Mouse (Mus musculus) lung, postnatal 14 days (tissue): ENCODE measurements around the gene Tmed10.

Source experiments
- DNase-seq: peaks from one replicate; pipeline ENCODE4 v3.0.0; 2021

Tmed10 gene

DNA sequence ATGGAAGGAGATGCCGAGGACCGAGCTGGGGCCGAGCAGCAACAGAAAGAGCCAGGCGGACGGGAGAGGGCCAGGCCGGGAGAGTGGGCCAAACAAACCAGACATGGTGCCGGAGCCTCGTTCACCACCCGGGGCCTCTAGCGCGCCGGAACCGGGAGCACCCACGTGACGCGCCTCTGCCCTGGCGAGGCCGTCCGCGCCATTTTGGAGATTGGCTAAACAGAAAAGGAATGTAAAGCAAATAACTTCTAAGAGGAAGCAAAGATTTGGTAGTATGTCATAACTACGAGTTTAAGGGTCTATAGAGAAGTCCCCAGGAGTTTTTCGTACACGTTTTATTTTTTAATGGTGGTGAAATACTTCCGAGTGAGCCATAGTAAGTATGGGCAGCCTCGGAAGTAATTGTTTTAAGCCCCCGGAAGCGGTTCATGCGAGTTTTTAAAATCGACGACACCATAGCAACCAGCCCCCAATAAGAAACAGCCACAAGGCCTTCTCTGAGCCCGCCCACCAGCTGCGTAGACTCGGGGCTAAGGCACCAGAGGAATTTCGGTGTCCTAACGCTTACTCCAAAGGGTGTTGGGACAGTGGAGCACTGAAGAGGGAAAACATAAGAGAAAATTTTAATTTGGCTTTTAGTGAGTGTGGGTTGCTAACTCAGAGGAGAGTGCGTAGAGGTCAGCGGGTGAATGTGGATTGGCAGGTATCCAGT is at the start of gene Tmed10:
Gene Tmed10 (minus strand): TSS at position 287 of the 712 bp plus-strand sequence.
- DNase-seq: peak; percentile 89

DNA sequence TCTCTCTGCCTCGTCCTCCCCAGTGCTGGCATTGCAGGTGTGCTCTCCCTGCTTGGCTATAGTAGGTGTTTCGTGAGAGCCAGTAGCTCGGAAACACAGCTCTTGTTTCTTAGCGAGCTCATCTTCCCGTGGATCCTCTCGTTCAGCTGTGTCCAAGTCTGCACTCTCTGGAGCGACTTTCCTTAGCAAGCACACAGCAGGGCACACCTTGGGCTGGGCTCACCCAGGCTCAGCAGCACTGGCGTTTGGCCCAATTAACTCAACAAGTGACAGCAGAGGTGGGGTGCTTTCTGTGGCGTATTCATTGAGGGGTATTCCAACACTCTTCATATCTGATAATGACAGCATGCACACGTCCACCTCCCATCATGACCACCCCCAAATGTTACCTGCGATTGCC is 48.6 kb upstream of the Tmed10 start:
- no peak for DNase-seq

DNA sequence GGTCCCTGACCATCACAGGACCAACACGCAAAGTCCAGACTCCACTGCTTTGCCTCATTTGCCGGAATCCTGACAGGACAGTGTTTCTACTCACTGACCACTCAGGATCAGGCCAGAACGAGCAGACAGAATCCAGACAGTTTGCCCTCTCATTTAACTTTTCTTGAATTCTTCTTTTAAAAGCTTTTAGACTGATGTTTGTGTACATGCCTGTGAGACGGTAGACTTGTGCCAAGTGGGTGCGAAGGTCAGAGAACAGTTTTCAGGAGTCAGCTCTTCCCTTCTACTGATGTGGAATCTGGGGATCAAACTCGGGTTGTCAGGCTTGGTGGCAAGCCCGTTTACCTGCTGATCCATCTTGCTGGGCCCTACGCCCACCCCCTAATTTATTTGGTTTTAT is 47.9 kb upstream of the Tmed10 start:
- no peak for DNase-seq

DNA sequence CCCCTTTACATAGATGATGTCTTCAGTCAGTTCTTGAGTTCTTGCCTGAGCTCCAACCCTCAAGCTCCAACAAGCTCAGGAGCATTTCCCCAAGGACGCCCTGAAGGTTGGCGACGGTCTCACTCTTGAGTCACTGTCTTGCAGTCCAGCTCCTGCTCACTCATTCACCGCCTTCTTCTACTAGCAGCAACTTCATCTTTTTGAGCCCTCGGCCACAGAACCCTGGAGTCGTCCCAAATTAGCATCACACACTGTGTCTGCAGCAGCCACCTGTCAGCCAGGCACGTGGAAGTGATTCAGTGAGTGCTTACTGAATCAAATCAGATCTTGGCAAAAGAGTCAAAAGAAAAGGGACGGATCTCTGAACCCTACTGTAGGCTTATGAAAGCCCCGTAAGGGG is 46.3 kb upstream of the Tmed10 start:
- no peak for DNase-seq

DNA sequence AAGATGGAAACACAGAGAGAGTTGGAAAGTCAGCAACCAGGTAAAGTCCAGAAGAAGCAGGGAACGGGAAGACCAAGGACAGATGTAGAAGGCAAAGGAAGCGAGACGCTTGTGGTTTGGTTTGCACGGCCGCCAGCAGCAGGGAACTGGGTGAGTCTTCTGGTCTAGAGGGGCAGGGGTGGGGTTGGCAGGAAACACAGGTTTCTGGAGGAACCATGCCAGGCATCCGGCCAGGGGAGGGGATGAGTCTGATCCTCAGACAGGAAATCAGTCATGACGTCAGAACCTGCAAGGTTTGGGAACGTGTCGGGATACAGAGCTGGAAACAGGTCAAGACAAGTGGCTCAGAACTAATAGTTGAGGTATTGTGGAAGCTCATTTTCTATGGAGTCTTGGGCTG is 43.2 kb upstream of the Tmed10 start:
- peak; percentile 64 for DNase-seq

DNA sequence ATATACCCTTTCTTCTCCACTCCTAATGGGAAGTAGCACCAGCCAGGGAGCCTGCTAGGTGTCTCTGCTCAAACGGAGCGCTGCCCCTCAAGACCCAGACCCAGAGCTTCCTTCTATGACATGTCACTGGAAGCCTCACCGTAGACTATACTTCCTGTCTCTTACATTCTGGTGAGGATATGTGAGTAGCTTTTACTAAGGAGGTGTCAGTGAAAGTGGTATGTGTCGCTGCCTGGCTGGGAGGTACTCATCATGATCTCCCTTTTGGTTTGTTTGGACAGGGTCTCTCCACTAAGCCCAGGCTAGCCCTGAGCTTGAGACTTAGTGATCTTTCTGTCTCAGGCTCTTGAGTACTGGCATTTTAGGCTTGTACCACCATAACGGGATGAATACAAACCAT is 41.7 kb upstream of the Tmed10 start:
- DNase-seq: no peak

DNA sequence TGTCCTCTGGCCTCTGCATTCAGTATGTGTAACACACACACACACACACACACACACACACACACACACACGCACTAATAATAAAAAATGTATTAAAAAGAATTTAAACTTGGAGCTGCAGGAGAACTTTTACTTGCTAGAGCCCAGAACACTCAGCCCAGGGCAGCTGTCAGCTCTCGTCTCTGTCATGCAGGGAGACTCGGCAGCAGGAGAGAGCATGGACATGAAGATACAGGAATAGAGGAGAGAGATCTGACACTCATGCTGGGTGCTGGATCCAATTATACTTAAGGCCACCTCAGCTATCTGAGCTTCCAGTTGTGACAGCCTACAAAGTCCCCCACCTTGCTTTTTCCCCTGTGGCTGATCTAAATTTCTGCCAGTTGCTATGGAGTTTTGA is 41.2 kb upstream of the Tmed10 start:
- DNase-seq: no peak

DNA sequence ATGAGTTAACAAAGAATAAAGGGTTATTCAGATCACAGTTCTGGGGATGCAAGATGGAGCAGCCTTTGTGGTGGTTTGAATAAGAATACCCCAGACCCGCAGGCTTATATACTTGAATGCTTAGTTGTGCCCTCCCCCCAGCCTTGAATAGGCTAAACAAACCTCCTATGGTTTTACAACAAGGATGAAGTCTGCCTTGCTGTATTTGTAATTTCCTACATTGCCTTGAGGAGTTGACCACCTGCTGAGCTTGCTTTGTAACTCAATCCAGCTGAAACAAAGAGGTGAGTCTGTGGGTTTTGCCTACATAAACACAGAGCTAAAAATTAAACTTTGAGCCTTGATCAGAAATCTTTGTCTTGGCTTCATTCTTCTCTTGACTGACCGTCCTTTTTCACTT is 36.5 kb upstream of the Tmed10 start:
- no peak for DNase-seq

DNA sequence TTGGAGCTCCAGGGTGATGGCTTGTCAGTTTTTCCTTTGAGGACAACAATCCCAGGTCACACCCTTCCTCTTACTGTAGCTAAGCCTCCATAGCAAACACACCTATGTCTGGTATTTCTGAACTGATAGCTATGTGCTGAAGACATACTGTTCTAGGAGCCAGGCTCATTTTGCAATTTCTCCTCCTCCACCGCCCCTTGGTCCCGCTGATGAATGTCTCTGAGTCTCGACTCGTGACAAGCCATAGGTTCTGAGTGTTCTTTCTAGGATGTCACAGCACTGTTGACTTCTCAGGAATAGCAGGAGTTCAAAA is 23.3 kb upstream of the Tmed10 start:
- DNase-seq: peak; percentile 48

DNA sequence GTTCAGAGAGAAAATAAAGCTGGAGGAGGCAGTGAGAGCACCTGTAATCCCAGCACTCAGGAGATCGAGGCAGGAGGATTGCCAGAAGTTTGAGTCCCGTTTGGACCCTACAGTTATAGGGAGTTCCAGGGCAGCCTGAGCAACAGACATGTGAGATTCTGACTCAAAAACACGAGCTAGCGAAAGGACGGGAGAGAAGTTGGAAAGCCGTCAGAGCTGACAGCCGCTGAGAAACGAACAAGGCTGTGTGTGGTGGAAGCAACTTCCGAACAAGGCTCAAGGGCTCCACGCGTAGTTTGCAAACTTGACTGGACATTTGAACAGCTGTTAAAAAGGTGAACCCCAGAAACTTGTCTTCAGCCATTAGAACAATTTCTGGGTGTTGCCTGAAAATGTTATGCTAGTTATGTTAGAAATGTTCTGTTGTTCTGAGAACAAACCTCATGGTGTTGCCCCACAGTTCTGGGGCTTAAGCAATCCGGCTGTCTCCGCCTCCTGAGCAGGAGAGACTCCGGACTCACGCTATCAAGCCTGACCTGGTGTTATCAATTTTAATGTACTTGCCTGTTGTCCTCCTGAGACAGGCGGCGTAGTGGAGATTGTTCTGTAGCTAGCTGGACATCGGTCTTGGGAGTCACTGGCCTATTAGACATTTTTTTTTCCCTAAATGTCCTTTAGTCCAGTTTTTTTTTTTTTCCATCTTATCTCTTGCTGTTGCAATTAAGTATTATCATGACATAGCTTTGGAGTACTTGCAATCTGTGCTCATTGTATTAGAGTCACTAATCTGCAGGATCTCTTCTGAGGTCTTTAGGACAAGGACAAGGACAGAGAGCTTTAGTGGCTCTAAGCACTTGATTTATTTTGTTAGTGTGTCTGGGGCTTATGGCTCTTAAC is 22.7 kb upstream of the Tmed10 start:
- DNase-seq: peak; percentile 69

DNA sequence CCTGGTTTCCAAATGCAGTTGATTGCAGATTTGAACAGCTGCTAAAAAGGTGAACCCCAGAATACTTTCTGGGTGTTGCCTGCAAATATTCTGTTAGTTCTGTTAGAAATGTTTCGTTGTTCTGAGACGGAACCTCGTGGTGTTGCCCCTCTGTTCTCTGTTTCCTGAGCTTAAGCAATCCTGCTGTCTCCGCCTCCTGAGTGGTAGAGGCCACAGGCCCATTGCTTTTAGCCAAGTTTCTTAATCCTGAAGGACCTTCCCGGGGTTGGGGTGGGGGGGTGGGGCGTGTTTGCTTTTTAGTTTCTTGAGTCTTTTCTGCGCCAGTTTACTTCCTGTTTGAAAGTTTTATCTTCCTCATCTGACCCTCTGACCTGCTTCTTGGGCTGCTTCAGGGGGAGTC is 19.3 kb upstream of the Tmed10 start:
- DNase-seq: peak; percentile 55

DNA sequence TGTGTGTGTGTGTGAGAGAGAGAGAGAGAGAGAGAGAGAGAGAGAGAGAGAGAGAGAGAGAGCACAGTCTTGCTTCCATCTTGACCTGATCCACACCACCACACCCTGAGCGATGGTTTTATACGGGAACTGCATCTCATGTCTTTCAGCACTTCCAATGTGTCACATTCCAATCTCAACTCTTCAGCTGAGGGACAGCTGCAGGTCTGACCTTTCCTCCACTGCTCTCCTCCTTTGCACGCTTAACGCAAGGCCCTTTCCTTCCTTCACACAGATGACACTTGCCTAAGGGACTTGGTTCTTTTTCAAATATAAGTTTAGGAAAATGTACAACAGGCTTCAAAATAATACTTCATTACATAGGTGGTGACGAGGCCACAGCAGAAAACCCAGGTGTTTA is 18.9 kb upstream of the Tmed10 start:
- no peak for DNase-seq

DNA sequence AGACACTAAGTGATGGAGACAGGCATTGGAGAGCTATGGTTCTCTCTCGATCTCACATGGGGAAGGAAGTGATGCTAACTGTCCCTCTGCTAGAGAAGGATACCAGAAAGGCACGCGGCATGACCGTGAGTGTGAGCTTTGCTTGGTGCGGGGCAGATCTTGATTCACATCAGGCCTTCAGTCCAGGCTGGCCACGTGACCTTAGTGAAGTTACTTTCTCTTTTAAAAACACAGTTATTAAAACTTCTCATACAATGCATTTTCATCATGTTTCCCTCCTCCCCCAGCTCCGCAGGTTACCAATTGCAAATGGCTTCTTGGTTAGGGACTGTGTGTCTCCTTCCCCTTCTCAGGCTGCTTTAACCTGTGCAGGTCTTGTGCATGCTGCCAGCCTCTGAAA is 16.5 kb upstream of the Tmed10 start:
- DNase-seq: no peak

DNA sequence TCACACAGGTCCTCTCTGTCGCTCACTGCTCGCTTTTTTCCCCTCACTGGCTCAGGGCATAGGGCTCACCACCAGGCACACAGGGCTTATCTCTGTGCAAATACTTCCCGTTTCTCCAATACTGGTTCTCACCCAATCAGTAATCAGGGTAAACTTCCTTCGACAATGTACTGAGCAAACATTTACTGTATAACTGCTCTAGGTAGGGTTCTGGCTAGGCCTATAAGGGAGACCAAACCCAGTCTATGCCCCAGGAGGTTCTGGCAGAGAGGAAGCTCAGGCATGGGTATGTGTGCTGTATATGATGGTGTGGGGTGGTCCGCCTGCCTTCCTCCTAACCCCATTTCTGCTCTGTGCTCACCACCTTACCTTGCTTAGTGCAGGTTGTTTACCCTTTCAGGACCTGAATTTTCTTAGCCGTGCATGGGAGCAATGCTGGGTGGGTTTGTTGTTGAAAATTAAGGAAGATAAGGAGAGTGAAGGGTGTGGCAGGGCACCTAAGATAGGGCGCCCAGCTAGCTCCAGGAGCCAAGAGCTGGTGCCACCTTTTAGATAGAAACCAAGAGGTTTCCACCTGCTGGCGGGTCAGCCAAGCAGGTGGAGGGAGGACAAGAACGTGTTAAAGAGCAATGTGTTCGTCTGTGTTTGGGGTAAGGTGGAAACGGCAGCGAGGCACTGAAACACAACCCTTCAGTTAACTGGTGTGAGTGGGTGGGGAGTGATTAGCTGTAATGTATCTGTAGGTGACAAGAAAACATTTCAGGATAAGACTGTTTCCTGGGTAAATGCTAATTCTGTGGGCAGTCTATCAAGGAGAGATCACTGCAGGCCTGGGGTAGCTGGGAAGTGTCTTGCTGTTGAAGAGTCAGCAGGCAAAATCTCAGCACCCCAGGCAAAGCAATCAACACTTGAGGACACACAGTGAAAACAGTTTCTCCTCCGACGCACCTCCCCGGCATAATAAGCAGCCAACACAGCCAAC is 14.8 kb upstream of the Tmed10 start:
- DNase-seq: no peak

DNA sequence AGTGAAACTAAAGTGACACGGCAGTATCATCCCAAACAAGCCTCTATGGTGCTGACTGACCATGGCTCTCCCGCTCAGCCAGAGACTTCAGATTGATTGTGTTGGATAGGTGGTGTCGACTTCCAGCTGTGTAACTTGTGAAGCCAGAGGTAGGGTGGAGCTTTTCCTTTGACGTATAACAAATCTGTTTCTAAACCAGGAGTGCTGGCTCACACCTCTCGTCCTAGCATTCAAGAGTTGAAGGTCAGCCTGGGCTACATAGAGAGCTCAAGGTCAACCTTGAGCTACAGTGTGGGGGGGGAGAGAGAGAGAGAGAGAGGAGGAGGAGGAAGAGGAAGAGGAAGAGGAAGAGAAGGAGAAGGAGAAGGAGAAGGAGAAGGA is 11.3 kb upstream of the Tmed10 start:
- no peak for DNase-seq

DNA sequence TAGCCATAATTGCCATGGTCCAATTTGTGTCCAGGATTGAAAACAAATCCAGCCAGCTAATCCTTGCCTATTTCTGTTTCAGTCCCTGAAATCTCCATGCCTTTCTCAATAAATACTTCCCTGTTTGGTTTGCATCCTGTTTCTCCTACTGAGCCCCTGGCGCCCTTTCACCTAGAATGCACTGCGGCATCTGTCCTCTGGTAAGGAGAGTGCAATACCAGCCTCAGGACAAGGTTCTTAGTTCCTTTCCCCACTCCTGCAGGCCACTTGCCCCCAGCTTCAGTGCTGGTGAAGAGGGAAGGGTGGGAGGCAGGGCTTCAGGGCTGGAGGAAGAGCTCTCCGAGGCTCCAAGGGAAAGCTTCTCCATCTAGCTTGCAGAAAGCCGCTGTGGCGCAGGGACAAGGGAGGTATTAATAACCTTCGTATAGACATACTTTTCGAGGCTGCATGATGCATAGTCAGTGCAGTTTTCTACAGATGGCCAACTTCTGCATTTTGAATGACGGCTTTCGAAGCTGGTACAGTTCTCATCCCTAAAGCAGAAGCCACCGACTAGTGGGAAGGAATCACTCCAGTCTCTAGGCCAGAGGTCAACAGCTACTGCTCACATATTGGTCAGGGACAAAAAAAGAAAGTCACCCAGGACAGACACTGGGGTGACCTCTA is 10.8 kb upstream of the Tmed10 start:
- no peak for DNase-seq

DNA sequence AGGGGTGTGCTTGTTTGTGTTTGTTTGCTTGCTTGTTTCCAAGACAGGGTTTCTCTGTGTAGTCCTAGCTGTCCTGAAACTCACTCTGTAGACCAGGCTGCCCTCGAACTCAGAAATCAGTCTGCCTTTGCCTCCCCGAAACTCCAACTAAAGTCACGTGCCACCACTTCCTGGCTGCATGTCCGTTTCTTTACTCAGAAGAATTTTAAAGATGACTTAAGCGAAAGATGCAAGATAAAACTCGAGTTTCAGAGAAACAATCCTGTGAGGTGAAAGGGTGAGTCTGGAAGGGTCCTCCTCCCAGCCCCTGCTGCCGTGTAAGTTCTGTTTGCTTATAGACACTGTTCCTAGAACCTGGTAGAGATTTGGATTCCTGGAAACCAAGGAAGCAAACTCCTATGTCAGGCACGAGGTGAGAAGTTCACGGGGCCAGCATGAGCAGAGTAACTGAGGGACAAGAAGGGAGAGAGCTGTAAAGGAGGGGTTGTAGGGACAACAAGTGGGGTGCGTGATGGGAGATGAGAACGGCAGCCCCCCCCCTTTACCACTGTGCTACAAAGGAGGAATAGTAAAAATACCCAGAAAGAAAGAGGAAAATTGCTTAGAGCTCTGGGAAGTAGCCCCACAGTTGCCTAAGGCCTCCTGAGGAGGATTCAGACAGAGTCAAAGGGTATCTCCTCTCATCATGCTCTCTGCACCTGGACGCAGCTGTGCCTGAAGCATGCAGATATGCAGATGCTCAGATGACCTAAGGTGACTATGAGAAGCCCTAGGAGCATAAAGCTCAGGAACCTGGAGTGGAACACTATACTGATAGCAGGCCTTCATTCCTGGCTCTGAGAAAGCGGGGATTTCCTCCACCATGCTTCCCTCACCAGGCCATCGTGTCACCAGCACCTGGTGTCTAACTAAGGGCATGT is 8.4 kb upstream of the Tmed10 start:
- DNase-seq: no peak

DNA sequence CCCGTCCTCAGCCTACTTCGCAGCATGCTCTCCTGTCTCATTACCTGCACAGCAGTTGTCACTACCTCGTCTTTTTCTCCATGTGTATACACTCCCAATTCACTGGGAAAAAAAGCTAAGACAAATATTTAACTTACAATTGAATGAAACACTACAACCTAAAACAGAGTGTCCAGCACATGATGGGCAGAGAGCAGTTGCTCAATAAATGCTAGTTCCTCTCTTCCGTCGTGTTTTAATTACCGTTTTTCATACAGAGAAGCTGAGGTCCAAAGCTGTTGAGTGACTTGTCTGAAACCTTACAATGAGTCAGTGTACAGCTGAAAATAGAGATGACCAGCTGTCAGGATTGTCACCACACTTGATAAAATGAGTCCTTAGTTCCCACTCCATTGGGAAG is 6.9 kb upstream of the Tmed10 start:
- DNase-seq: no peak

DNA sequence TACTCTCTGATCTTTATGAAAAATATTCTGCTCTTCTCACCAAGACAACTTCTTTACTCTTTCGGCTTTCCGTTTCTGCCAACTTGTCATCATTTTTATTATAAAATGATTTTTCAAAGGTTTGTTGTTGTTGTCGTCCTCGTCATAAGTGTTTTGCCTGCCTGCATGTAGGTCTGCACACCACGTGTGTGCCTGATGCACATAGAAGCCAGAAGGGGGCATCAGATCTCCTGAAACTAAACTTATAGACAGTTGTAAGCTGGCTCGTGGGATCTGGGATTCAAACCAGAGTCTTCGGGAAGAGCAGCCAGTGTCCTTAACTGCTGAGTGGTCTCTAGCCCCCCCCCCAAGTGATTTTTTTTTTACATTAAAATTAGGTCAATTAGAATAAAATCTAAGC is 6.3 kb upstream of the Tmed10 start:
- no peak for DNase-seq

DNA sequence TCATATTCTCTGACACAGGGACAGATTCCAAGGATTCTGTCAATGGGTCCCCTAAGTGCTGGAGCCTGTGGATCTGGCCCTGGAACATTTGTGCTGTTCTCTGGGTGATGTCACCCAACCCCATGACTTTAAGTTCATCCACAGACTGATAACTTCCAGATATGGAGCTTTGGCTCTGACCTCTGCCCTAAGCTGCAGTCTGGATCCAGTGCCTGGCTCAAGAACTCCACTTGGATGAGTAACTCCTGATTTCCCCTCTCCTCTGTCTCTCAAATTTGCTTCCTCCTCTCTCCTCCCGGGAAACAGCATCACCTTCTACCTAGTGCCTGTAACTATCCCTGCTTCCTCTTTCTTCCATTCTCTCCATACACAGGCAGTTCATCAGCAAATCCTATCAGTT is 5.7 kb upstream of the Tmed10 start:
- DNase-seq: no peak

DNA sequence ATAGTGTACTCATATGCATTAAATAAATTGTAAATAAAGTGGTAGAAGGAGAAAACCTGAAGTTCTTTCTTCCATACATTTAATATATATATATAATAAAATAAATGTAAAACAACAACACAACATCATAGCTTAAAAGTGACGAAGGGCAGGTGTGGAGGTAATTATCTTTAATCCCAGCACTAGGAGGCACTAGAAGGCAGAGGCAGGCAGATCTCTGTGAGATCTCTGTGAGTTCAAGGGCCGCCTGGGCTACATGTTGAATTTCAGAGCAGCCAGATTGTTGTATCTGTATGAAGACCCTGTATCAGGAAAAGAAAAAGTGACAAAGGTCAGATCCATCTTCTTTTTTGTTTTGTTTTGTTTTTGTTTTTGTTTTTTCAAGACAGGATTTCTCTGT is 3.6 kb upstream of the Tmed10 start:
- DNase-seq: no peak
